Mouse (Mus musculus): ENCODE data around the gene F11. TPM values are rescaled to one million over a fixed set of nuclear protein-coding genes. Genes with fewer than 3 reads are reported as not detected.

The F11 gene
- polyA plus RNA-seq, 1 experiment from 2014 or later: not detected

DNA sequence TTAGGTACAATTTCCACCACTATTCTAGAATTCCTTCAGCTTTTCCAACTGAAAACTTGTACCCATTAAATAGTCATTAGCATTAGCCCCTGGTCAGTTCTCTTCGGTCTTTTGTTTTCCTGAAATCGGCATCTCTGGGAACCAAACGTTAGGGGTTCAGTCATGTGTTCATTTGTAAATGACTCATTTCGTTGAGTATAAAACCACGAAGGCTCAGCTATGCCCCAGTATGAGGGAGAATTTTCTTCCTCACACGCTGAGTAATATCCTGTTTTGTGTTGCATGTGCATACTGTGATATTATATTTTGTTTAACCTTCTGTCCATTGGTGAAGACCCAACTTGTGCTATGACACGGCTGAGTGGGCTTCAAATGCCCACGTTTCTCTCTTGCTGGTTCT lies 3.4 kb downstream of the F11 start:
- H3K9ac ChIP-seq (ENCODE audit: low read depth, low read length): no peak overlapping the region
- H3K27ac ChIP-seq (ENCODE audit: low read depth, low read length): no peak overlapping the region
- no peak for ATAC-seq (replicated peaks; ENCODE audit: insufficient number of reproducible peaks, low FRiP score, low TSS enrichment)
- no peaks in the 10 kb centered on the region for H3K9me3 ChIP-seq (replicated peaks; ENCODE audit: control insufficient read depth, low read length)
- no peaks in the 10 kb centered on the region for H3K36me3 ChIP-seq (ENCODE audit: control insufficient read depth, insufficient read depth, low read length)
- no peak overlapping the region for H3K4me2 ChIP-seq
- no peaks in the 10 kb centered on the region for H3K27me3 ChIP-seq (ENCODE audit: control insufficient read depth, insufficient read depth, low read length)
- whole genome bisulfite sequencing (ENCODE audit: insufficient replicate concordance): 77% methylated on average over 8 of the region's 8 CpGs
- no peak overlapping the region for H3K4me3 ChIP-seq (ENCODE audit: low read depth, low read length)
- no peaks in the 10 kb centered on the region for H3K4me1 ChIP-seq (ENCODE audit: control insufficient read depth, insufficient read depth, low read length)

DNA sequence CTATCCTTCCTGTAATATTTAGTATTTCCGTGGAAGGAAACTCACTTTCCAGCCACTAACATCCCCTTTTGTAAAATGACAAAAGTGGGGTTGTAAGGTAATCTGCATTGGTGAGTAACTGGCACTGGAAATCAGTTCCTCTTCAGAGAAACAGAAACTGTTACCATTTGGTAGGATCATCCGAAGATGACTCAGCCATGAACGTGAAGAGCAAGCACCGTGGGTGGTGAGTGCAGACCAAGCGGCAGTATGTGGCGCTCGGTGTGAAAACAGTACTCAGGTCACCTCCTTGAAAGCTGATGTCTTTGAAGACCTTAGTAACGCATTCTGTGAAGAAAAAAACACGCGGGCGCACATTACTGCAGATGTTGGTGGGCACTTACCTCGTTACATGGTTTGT lies 6.8 kb downstream of the F11 start:
- Histone ChIP-seq H3K9me3 (replicated peaks; ENCODE audit: control insufficient read depth, low read length) (no peaks in the 10 kb centered on the region), H3K4me3 (ENCODE audit: low read depth, low read length) (no peak overlapping the region), H3K9ac (ENCODE audit: low read depth, low read length) (no peak overlapping the region), H3K4me2 (no peak overlapping the region), H3K4me1 (ENCODE audit: control insufficient read depth, insufficient read depth, low read length) (no peaks in the 10 kb centered on the region), H3K27me3 (ENCODE audit: control insufficient read depth, insufficient read depth, low read length) (no peaks in the 10 kb centered on the region), H3K27ac (ENCODE audit: low read depth, low read length) (no peak overlapping the region), H3K36me3 (ENCODE audit: control insufficient read depth, insufficient read depth, low read length) (no peaks in the 10 kb centered on the region)
- 80% methylated on average over 12 of the region's 12 CpGs for WGBS (ENCODE audit: insufficient replicate concordance)
- ATAC-seq (replicated peaks; ENCODE audit: insufficient number of reproducible peaks, low FRiP score, low TSS enrichment): no peak

DNA sequence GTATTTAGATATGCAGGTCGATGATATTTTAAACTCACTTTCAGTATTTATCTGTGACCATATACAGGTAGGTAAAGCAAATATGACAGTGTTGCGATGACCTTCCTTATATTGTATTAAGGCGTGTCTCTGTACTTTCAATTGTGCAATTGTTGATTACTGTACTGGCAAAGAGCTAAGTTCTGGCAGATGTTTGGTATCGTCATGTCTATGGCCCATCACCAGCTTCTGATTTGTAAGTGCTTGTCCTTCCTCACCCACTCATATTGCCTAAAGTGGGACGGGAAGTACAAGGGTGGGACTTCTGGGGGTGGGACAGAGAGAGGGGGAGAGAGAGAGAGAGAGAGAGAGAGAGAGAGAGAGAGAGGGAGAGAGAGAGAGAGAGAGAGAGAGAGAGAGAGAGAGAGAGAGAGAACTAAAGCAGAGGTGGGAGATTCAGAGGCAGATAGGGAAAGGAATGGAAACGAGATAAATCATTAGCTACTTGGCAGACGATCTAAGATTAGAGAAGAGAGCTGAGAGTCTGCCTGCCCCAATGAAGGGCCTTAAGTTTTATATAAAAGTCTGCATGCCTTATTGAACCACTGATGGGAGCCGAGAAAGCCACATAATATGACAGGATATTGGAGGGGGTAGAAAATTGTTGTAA lies 7.5 kb downstream of the F11 start:
- 78% methylated on average over 8 of the region's 8 CpGs for WGBS (ENCODE audit: insufficient replicate concordance)

DNA sequence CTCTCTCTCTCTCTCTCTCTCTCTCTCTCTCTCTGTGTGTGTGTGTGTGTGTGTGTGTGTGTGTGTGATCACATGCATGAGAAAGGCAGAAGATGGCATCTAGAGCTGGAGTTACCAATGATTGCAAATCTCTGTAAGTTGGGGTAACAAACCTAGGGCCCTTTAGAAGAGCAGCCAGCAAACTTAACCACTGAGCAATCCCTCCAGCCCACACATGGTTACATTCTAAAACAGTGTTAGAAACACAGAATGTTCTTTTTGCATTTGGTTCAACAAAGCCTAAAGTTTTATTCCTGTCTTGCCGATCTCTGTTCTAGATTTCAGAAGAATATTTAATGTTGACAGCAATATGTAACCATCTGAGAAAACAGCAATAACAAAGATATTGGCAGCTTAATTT lies 8.2 kb downstream of the F11 start:
- Histone ChIP-seq H3K27me3 (ENCODE audit: control insufficient read depth, insufficient read depth, low read length) (no peaks in the 10 kb centered on the region), H3K4me3 (ENCODE audit: low read depth, low read length) (no peak overlapping the region), H3K4me2 (no peak overlapping the region), H3K27ac (ENCODE audit: low read depth, low read length) (no peak overlapping the region), H3K36me3 (ENCODE audit: control insufficient read depth, insufficient read depth, low read length) (no peaks in the 10 kb centered on the region), H3K9ac (ENCODE audit: low read depth, low read length) (no peak overlapping the region), H3K4me1 (ENCODE audit: control insufficient read depth, insufficient read depth, low read length) (no peaks in the 10 kb centered on the region), H3K9me3 (replicated peaks; ENCODE audit: control insufficient read depth, low read length) (no peaks in the 10 kb centered on the region)
- ATAC-seq (replicated peaks; ENCODE audit: insufficient number of reproducible peaks, low FRiP score, low TSS enrichment): no peak
- 92% methylated on average over 1 of the region's 1 CpGs for WGBS (ENCODE audit: insufficient replicate concordance)

More for the DNA sequence above, 7.5 kb downstream of the F11 start:
- Histone ChIP-seq H3K36me3 (ENCODE audit: control insufficient read depth, insufficient read depth, low read length) (no peaks in the 10 kb centered on the region), H3K4me1 (ENCODE audit: control insufficient read depth, insufficient read depth, low read length) (no peaks in the 10 kb centered on the region), H3K27me3 (ENCODE audit: control insufficient read depth, insufficient read depth, low read length) (no peaks in the 10 kb centered on the region), H3K27ac (ENCODE audit: low read depth, low read length) (no peak overlapping the region), H3K4me3 (ENCODE audit: low read depth, low read length) (no peak overlapping the region), H3K9ac (ENCODE audit: low read depth, low read length) (no peak overlapping the region), H3K4me2 (no peak overlapping the region), H3K9me3 (replicated peaks; ENCODE audit: control insufficient read depth, low read length) (no peaks in the 10 kb centered on the region)
- ATAC-seq (replicated peaks; ENCODE audit: insufficient number of reproducible peaks, low FRiP score, low TSS enrichment): no peak

DNA sequence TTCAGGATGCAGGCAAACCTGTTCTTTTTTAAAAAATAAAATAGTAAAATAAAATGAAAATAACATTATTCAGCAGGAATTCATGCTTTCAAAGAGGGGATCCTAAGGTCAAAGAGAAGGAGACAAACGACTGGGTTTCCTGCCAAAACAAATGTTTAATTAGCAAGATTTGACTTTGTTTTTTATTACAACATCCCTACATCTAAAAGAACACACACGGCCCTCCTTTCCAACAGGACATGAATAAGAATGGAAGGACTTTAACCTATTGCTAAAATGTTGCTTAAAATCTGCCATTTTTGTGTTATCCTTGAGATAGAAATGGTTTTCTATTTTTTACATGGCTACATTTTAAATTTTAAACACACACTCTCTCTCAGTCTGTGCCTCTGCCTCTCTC lies 8.7 kb downstream of the F11 start:
- H3K27me3 ChIP-seq (ENCODE audit: control insufficient read depth, insufficient read depth, low read length): no peaks in the 10 kb centered on the region
- no peaks in the 10 kb centered on the region for H3K9me3 ChIP-seq (replicated peaks; ENCODE audit: control insufficient read depth, low read length)
- no peak overlapping the region for H3K9ac ChIP-seq (ENCODE audit: low read depth, low read length)
- no peaks in the 10 kb centered on the region for H3K36me3 ChIP-seq (ENCODE audit: control insufficient read depth, insufficient read depth, low read length)
- no peak overlapping the region for H3K27ac ChIP-seq (ENCODE audit: low read depth, low read length)
- no peak overlapping the region for H3K4me2 ChIP-seq
- 50% methylated on average over 2 of the region's 2 CpGs for WGBS (ENCODE audit: insufficient replicate concordance)
- no peak for ATAC-seq (replicated peaks; ENCODE audit: insufficient number of reproducible peaks, low FRiP score, low TSS enrichment)
- no peaks in the 10 kb centered on the region for H3K4me1 ChIP-seq (ENCODE audit: control insufficient read depth, insufficient read depth, low read length)
- no peak overlapping the region for H3K4me3 ChIP-seq (ENCODE audit: low read depth, low read length)

DNA sequence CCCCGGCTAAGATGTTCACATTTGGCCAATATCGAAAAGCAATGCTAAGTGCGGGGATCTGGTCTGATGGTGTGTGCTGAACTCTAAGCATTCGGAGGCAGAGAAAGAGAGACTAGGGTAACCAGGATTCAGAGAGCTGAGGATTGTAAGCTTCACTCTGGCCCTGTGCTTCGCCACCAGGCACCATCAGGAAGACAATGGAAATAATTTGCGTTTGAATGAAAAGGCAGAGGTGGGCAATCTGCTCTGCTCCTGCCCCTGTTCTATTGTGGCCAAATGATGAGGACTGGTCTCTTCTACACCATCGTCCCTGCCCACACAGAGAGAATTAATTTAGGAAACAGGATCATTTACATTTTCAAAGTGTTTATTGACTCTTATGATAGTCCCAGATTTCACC lies 15.5 kb downstream of the F11 start:
- no peaks in the 10 kb centered on the region for H3K9me3 ChIP-seq (replicated peaks; ENCODE audit: control insufficient read depth, low read length)
- H3K4me2 ChIP-seq: no peak overlapping the region
- H3K4me1 ChIP-seq (ENCODE audit: control insufficient read depth, insufficient read depth, low read length): no peaks in the 10 kb centered on the region
- H3K36me3 ChIP-seq (ENCODE audit: control insufficient read depth, insufficient read depth, low read length): no peaks in the 10 kb centered on the region
- no peak overlapping the region for H3K4me3 ChIP-seq (ENCODE audit: low read depth, low read length)
- H3K27ac ChIP-seq (ENCODE audit: low read depth, low read length): no peak overlapping the region
- no peak overlapping the region for H3K9ac ChIP-seq (ENCODE audit: low read depth, low read length)
- WGBS (ENCODE audit: insufficient replicate concordance): 59% methylated on average over 7 of the region's 7 CpGs
- H3K27me3 ChIP-seq (ENCODE audit: control insufficient read depth, insufficient read depth, low read length): no peaks in the 10 kb centered on the region
- no peak for ATAC-seq (replicated peaks; ENCODE audit: insufficient number of reproducible peaks, low FRiP score, low TSS enrichment)

DNA sequence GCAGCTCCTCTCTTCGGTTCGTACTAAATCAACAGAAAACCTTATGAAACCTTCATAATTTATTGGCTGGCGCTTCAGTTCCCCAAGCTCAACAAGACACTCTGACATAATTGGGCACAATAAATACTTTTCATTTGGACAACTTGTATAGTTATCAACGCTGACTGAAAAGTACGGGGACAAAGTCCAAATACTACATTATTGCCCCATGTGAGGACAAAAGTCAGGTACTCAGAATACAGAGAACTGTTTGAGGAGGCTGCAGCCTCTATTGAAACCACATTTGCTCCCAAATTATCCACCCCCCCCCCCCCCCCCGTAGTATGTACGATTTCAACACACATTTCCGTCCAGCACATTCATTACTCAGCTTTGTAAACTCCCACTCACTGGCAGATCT lies 22.5 kb downstream of the F11 start:
- Histone ChIP-seq H3K4me2 (no peak overlapping the region), H3K27ac (ENCODE audit: low read depth, low read length) (no peak overlapping the region), H3K9me3 (replicated peaks; ENCODE audit: control insufficient read depth, low read length) (no peaks in the 10 kb centered on the region), H3K4me1 (ENCODE audit: control insufficient read depth, insufficient read depth, low read length) (no peaks in the 10 kb centered on the region), H3K36me3 (ENCODE audit: control insufficient read depth, insufficient read depth, low read length) (no peaks in the 10 kb centered on the region), H3K4me3 (ENCODE audit: low read depth, low read length) (no peak overlapping the region), H3K27me3 (ENCODE audit: control insufficient read depth, insufficient read depth, low read length) (no peaks in the 10 kb centered on the region), H3K9ac (ENCODE audit: low read depth, low read length) (no peak overlapping the region)
- no peak for ATAC-seq (replicated peaks; ENCODE audit: insufficient number of reproducible peaks, low FRiP score, low TSS enrichment)
- WGBS (ENCODE audit: insufficient replicate concordance): 80% methylated on average over 8 of the region's 8 CpGs

DNA sequence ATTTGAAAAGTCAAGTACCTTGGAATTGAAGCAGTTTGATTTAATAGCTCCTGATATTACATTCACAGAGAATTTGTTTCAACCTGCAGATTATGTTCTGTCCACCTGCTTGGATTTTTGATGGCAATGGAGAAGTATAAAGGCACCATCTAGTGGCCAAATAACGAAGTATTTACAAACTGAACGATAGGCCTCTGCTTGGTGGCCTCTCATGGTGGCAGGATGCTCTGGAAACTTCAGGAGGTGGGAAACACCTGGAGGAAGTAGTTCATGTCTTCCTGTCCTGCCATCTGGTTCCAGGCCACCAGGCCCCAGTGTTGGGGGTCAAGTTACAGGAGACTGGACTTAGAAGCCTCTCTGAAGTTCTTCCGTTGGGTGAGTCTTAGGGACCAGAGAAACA lies 23.5 kb downstream of the F11 start:
- Histone ChIP-seq H3K4me3 (ENCODE audit: low read depth, low read length) (no peak overlapping the region), H3K4me1 (ENCODE audit: control insufficient read depth, insufficient read depth, low read length) (no peaks in the 10 kb centered on the region), H3K36me3 (ENCODE audit: control insufficient read depth, insufficient read depth, low read length) (no peaks in the 10 kb centered on the region), H3K9me3 (replicated peaks; ENCODE audit: control insufficient read depth, low read length) (no peaks in the 10 kb centered on the region), H3K4me2 (no peak overlapping the region), H3K27ac (ENCODE audit: low read depth, low read length) (no peak overlapping the region), H3K27me3 (ENCODE audit: control insufficient read depth, insufficient read depth, low read length) (no peaks in the 10 kb centered on the region), H3K9ac (ENCODE audit: low read depth, low read length) (no peak overlapping the region)
- 22% methylated on average over 3 of the region's 3 CpGs for WGBS (ENCODE audit: insufficient replicate concordance)
- no peak for ATAC-seq (replicated peaks; ENCODE audit: insufficient number of reproducible peaks, low FRiP score, low TSS enrichment)

DNA sequence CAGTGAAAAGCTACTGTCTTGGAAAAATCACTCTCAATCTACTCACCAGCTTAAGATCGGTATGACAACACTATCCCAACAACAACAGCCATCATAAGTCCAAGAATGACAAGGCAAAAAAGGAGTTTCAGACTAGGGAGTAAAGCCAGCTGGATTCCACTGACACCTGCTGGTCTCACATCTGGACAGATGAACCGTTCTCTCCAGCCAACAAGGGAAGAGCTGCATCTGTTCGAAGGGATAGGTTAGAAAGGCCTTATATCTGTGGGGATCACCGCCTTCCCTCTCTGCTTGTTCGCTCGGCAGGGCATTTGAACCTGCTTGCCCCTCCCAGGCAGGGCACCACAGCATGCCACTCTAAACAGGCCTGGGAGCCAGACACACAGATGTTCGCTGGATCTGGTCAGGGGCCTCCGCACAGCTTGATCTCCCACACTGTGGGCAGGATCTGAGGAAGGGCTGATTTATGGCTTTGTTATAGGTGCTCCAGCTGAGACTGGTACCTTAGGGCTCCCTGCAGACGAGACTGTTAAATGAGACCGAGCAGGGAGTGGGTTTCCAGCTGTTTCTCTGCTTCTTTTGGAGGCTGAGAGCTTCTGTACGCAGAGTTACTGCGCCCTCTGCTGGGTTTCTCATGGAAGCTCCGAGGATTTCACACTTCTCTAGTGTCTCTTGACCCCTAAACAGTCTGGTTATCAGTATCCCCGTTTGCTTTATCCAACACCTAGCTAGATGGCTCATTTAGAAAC lies 25.5 kb downstream of the F11 start:
- H3K4me3 ChIP-seq (ENCODE audit: low read depth, low read length): no peak overlapping the region
- ATAC-seq (replicated peaks; ENCODE audit: insufficient number of reproducible peaks, low FRiP score, low TSS enrichment): no peak; the same call in 1 of the 2 replicates
- H3K9ac ChIP-seq (ENCODE audit: low read depth, low read length): no peak overlapping the region
- H3K4me2 ChIP-seq: peak overlapping the region; percentile 41
- H3K27ac ChIP-seq (ENCODE audit: low read depth, low read length): no peak overlapping the region
- 23% methylated on average over 14 of the region's 14 CpGs for WGBS (ENCODE audit: insufficient replicate concordance)
- no peaks in the 10 kb centered on the region for H3K36me3 ChIP-seq (ENCODE audit: control insufficient read depth, insufficient read depth, low read length)
- no peaks in the 10 kb centered on the region for H3K4me1 ChIP-seq (ENCODE audit: control insufficient read depth, insufficient read depth, low read length)
- no peaks in the 10 kb centered on the region for H3K9me3 ChIP-seq (replicated peaks; ENCODE audit: control insufficient read depth, low read length)
- H3K27me3 ChIP-seq (ENCODE audit: control insufficient read depth, insufficient read depth, low read length): no peaks in the 10 kb centered on the region
